Mouse (Mus musculus): ENCODE data around the gene Nrxn2.

DNA sequence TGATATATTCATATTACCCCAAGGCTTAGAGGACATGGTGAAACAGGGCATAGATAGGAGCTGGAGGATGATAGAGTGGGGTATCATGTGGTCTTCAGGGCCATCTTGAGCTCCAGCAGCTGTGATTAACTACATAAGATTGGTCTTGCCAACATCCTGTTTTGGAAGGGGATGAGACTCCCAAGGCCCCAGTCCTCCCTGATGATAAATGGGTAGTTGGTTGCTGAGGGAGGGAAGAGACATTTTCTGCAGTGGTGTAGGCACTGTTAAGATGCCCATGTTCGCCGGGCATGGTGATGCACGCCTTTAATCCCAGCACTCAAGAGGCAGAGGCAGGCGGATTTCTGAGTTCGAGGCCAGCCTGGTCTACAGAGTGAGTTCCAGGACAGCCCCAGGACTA lies 37.3 kb upstream of the Nrxn2 start:
- TF ChIP-seq CTCF (conservative IDR thresholded peaks at IDR 0.05; ENCODE audit: low read length) (no peak), NANOG (IDR thresholded peaks at IDR 0.05; ENCODE audit: borderline replicate concordance, low read length) (no peak)

Data from E14TG2a.4 (cell line).